Mouse (Mus musculus): ENCODE measurements around the gene Cdh4.
A peak's percentile ranks its signal among the peaks of the same experiment; 100 is the strongest.

Gene Cdh4

GRCm38 (mm10) chr2:179600347-179600746 lies 158.1 kb downstream of the Cdh4 start:
- no peak for DNase-seq

- DNase-seq: no peak
Observed at GRCm38 (mm10) chr2:179601167-179601566, 158.9 kb downstream of the Cdh4 start.

- no peak for DNase-seq
Observed at GRCm38 (mm10) chr2:179604746-179605145, 162.5 kb downstream of the Cdh4 start.

- DNase-seq: no peak
Observed at GRCm38 (mm10) chr2:179605255-179605654, 163.0 kb downstream of the Cdh4 start.

GRCm38 (mm10) chr2:179606341-179606740 lies 164.1 kb downstream of the Cdh4 start:
- DNase-seq: no peak

GRCm38 (mm10) chr2:179615906-179616305 lies 173.7 kb downstream of the Cdh4 start:
- no peak for DNase-seq

- DNase-seq: no peak
Observed at GRCm38 (mm10) chr2:179623643-179624473, 181.6 kb downstream of the Cdh4 start.

GRCm38 (mm10) chr2:179627563-179627962 lies 185.3 kb downstream of the Cdh4 start:
- no peak for DNase-seq

- DNase-seq: no peak
Observed at GRCm38 (mm10) chr2:179630720-179631119, 188.5 kb downstream of the Cdh4 start.

- no peak for DNase-seq
Observed at GRCm38 (mm10) chr2:179640576-179641301, 198.5 kb downstream of the Cdh4 start.

GRCm38 (mm10) chr2:179648573-179649263 lies 206.5 kb downstream of the Cdh4 start:
- no peak for DNase-seq

- DNase-seq: no peak
Observed at GRCm38 (mm10) chr2:179649370-179649769, 207.1 kb downstream of the Cdh4 start.

- no peak for DNase-seq
Observed at GRCm38 (mm10) chr2:179650168-179650567, 207.9 kb downstream of the Cdh4 start.

- DNase-seq: no peak
Observed at GRCm38 (mm10) chr2:179655506-179655905, 213.3 kb downstream of the Cdh4 start.

GRCm38 (mm10) chr2:179659254-179659653 lies 217.0 kb downstream of the Cdh4 start:
- no peak for DNase-seq

- no peak for DNase-seq
Observed at GRCm38 (mm10) chr2:179661998-179662714, 219.9 kb downstream of the Cdh4 start.

GRCm38 (mm10) chr2:179662739-179663138 lies 220.5 kb downstream of the Cdh4 start:
- no peak for DNase-seq

GRCm38 (mm10) chr2:179663652-179664051 lies 221.4 kb downstream of the Cdh4 start:
- DNase-seq: no peak

- no peak for DNase-seq
Observed at GRCm38 (mm10) chr2:179664171-179664608, 222.0 kb downstream of the Cdh4 start.

GRCm38 (mm10) chr2:179670689-179671088 lies 228.5 kb downstream of the Cdh4 start:
- DNase-seq: no peak

- DNase-seq: no peak
Observed at GRCm38 (mm10) chr2:179679866-179680265, 237.6 kb downstream of the Cdh4 start.

GRCm38 (mm10) chr2:179681386-179681785 lies 239.2 kb downstream of the Cdh4 start:
- no peak for DNase-seq

GRCm38 (mm10) chr2:179687243-179687681 lies 245.0 kb downstream of the Cdh4 start:
- peak; percentile 7 to 11 for DNase-seq

Data from lung, adult 18-20 months (tissue).